Mouse (Mus musculus) neural tube, embryonic 14.5 days (tissue): ENCODE results near the gene Hoxb8. TPM values are rescaled to one million over a fixed set of nuclear protein-coding genes. Genes with fewer than 3 reads are reported as not detected.
A peak's percentile ranks its signal among the peaks of the same experiment; 100 is the strongest.

Source experiments
- ATAC-seq: fragments of 200-750 bp; cut with Nextera tagmentation; 2 replicates; pipeline ENCODE4 v1.8.0; 2017; ENCODE audit warnings: low read depth, mild to moderate bottlenecking, moderate TSS enrichment, moderate library complexity
- H3K27ac ChIP-seq: fragments of 300-500 bp; sonication (generic); 2 replicates; pipeline ENCODE4 v1.5.1; 2014; ENCODE audit warnings: low read depth, mild to moderate bottlenecking, control low read depth, low read length, moderate library complexity, mixed read lengths
- H3K27me3 ChIP-seq: fragments of 300-500 bp; sonication (generic); 2 replicates; pipeline ENCODE4 v1.6.1; 2014; ENCODE audit warnings: low read length; ENCODE audit not compliant: control insufficient read depth, insufficient read depth
- H3K36me3 ChIP-seq: fragments of 300-500 bp; sonication (generic); 2 replicates; pipeline ENCODE4 v1.6.1; 2014; ENCODE audit warnings: low read length, mixed read lengths; ENCODE audit not compliant: control insufficient read depth, insufficient read depth
- H3K4me1 ChIP-seq: fragments of 300-500 bp; sonication (generic); 2 replicates; pipeline ENCODE4 v1.6.1; 2014; ENCODE audit warnings: low read length; ENCODE audit not compliant: control insufficient read depth, insufficient read depth
- H3K4me2 ChIP-seq: fragments of 300-500 bp; sonication (generic); 2 replicates; pipeline ENCODE4 v1.6.1; 2014; ENCODE audit warnings: mild to moderate bottlenecking, low read depth, low read length, control low read depth
- H3K4me3 ChIP-seq: fragments of 300-500 bp; sonication (generic); 2 replicates; pipeline ENCODE4 v1.5.1; 2014; ENCODE audit warnings: low read depth, low read length, control low read depth, mixed read lengths
- H3K9ac ChIP-seq: fragments of 300-500 bp; sonication (generic); replicated peaks from 2 replicates; pipeline ENCODE4 v1.6.1; 2014; ENCODE audit warnings: low read depth, mild to moderate bottlenecking, control low read depth, low read length, mixed read lengths
- H3K9me3 ChIP-seq: fragments of 300-500 bp; sonication (generic); 2 replicates; pipeline ENCODE4 v1.6.1; 2016; ENCODE audit warnings: low read length; ENCODE audit not compliant: control insufficient read depth
- WGBS: fragments of 180-500 bp; shearing (Covaris S2); extraction: QIAGEN DNeasy Blood & Tissue Kit; methylation state at CpG from one replicate; pipeline ENCODE4 v1.1.7; 2014; 5-methylcytosine and 5-hydroxymethylcytosine counted together
- polyA plus RNA-seq: library from polyadenylated mRNA; unstranded; fragments of >200 nt; fragmentation: Nextera tagmentation; extraction: Ambion mirVana; gene quantifications from 2 replicates; pipeline ENCODE4 v1.2.1, GENCODE M21; 2014

Gene Hoxb8
- polyA plus RNA-seq, 1 experiment from 2014 or later = 120 TPM

DNA sequence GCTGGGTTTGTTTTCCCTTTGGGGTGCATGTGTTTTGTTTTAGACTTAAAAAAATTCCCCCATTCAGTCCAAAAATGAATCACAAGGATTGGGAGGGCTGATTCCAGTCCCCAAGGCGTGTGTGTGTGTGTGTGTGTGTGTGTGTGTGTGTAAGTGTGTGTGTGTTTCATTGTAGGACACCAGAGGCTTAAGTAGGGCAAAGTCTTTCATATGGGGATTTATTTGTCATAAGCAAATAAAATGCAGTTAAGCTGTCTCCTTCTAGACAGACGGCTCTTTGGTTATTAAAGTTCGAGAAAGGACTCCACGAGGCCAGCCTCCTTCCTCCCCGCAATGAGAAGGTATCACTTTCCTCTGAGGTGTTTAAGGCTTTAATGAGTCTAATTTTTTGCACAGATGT is 40.1 kb downstream of the Hoxb8 start:
- H3K4me1 ChIP-seq = peaks cover 61% of the 10 kb centered on the region
- H3K27me3 ChIP-seq = no peaks in the 10 kb centered on the region
- ATAC-seq = no peak
- peak overlapping the region; percentile 95 for H3K4me3 ChIP-seq
- peak overlapping the region; percentile 100 for H3K9ac ChIP-seq
- 10% methylated on average over 5 of the region's 5 CpGs for WGBS
- H3K4me2 ChIP-seq = peak overlapping the region; percentile 100
- no peaks in the 10 kb centered on the region for H3K9me3 ChIP-seq
- H3K27ac ChIP-seq = peak overlapping the region; percentile 100
- H3K36me3 ChIP-seq = peaks cover 6% of the 10 kb centered on the region

DNA sequence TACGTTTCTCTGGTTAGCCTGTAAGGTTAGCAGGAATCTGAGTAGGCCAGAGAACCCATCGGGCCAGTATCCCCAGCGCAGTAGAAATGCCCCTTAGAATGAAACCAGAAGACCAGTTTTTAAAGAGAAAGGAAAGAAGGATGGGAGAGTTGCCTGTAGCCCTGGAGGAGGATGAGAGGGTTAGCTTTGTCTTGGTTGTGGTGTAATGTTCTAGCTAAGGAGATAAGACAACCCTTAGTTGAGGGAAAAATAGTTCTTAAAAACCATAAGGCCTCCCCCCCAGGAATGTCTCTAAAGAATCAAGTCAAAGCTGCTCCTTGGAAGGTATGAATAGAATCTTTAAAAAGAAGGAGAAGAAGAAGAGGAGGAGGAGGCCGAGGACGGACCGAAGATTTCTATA is 41.0 kb downstream of the Hoxb8 start:
- Histone ChIP-seq H3K4me3 (peak overlapping the region; percentile 95), H3K4me1 (peaks cover 62% of the 10 kb centered on the region), H3K9ac (peak overlapping the region; percentile 100), H3K36me3 (peaks cover 6% of the 10 kb centered on the region), H3K4me2 (peak overlapping the region; percentile 100), H3K27me3 (no peaks in the 10 kb centered on the region), H3K9me3 (no peaks in the 10 kb centered on the region), H3K27ac (peak overlapping the region; percentile 100)
- 8% methylated on average over 6 of the region's 6 CpGs for WGBS
- no peak for ATAC-seq

DNA sequence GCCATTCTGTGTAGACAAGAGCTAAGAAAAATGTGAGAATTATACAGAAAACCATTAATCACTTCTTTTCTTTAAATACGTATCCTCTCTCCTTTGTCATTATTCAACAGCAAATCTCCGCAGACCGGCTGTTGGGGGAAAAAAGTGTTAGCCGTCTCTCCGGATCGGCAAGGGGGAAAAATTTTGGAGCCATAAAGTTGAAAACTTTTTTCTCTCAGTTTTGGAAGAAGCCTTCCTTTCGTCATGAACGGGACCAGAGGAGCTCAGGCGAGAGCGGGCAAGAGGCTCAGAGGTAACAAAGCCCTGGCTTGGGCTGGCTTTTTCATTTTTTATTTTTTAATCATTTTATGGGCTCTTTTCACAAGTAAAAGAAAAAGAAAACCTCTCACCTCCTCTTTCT is 41.4 kb downstream of the Hoxb8 start, which contains the start of gene Hoxb3:
Gene Hoxb3, plus strand, starts transcription at position 173 of the 400 bp plus-strand sequence.
- H3K4me2 ChIP-seq = peak within 1 kb of the TSS; percentile 100
- H3K9ac ChIP-seq = peak within 1 kb of the TSS; percentile 100
- 11% methylated on average over 10 of the region's 10 CpGs for WGBS
- peak within 1 kb of the TSS; percentile 100 for H3K27ac ChIP-seq
- H3K27me3 ChIP-seq = no peaks in the 10 kb centered on the region
- peaks cover 6% of the 10 kb centered on the region for H3K36me3 ChIP-seq
- H3K9me3 ChIP-seq = no peaks in the 10 kb centered on the region
- peaks cover 64% of the 10 kb centered on the region for H3K4me1 ChIP-seq
- ATAC-seq = no peak
- H3K4me3 ChIP-seq = peak within 1 kb of the TSS; percentile 95

DNA sequence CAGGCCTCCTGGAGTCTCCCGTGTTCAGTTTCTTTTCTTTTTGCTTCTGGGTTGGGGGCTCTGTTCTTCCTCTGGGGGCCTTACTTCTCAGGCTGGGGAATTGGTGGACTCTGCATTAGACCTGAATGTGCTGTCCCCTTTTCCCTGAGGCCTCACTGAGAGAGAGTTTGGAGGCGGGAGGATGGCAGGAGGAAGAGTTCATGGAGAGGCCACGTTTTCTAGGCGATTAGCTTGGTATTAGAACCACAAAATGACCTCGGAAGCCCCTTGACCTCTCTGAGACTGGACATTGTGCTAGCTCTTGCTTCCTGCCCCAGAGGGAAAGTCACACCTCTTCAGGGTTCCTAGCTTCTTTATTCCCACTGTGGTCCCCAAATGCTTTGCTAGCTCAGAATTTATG is 42.4 kb downstream of the Hoxb8 start:
- WGBS = under 1% methylated on average over 5 of the region's 5 CpGs
- Histone ChIP-seq H3K36me3 (peaks cover 6% of the 10 kb centered on the region), H3K9ac (peak overlapping the region; percentile 100), H3K27me3 (no peaks in the 10 kb centered on the region), H3K4me2 (peak overlapping the region; percentile 100), H3K4me3 (peak overlapping the region; percentile 95), H3K27ac (peak overlapping the region; percentile 100), H3K4me1 (peaks cover 69% of the 10 kb centered on the region), H3K9me3 (no peaks in the 10 kb centered on the region)
- no peak for ATAC-seq

DNA sequence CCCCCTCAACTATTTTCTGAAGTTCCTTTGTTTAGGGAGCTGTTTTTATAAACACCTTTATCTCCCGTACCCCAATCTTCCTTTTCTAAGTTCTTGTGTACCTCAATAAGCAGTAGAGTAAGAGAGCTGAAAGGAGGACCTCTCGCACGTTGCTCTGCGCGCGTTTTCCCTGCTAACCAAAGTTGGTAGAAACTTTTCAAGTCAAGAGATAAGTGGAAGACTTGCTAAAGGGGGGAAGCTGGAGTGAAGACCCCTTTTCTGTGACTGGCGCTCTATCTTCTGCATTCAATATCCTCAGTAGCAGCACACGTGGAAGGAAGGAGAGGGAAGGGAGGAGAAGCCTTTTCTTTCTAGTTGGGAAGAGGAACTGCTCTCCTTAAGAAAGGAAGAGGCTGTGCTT is 43.3 kb downstream of the Hoxb8 start:
- H3K27me3 ChIP-seq = no peaks in the 10 kb centered on the region
- peaks cover 6% of the 10 kb centered on the region for H3K36me3 ChIP-seq
- peak overlapping the region; percentile 100 for H3K9ac ChIP-seq
- ATAC-seq = no peak
- no peaks in the 10 kb centered on the region for H3K9me3 ChIP-seq
- H3K27ac ChIP-seq = peak overlapping the region; percentile 100
- peaks cover 74% of the 10 kb centered on the region for H3K4me1 ChIP-seq
- H3K4me3 ChIP-seq = peak overlapping the region; percentile 95
- 5% methylated on average over 8 of the region's 8 CpGs for WGBS
- H3K4me2 ChIP-seq = peak overlapping the region; percentile 100

DNA sequence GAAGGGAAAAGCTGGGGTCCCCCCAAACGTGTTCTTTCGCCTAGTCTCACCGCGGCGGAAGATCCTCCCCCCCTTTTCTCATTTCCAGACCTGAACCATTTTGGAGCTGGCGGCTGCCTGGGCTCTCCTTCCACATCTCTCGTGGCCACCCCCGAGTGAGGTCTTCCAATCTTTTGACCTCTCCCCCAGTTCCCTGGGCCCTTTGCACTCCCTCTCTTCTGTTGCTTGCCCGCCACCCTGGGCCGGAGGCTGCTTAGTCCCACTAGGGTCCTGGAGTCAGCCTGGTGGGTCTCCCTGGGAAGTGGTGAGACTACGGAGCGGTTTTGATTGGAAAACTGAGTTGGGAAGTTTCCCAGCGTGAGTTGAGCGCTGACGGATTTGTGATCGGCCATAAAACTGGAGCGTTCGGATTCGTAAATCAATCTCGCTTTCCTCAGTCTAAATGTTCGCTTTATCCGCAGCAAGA is 44.1 kb downstream of the Hoxb8 start:
- Histone ChIP-seq H3K27me3 (no peaks in the 10 kb centered on the region), H3K9ac (peak overlapping the region; percentile 100), H3K9me3 (no peaks in the 10 kb centered on the region), H3K27ac (peak overlapping the region; percentile 100), H3K4me2 (peak overlapping the region; percentile 100), H3K4me3 (peak overlapping the region; percentile 95), H3K4me1 (peaks cover 78% of the 10 kb centered on the region), H3K36me3 (peaks cover 2% of the 10 kb centered on the region)
- 3% methylated on average over 22 of the region's 22 CpGs for WGBS
- no peak for ATAC-seq

DNA sequence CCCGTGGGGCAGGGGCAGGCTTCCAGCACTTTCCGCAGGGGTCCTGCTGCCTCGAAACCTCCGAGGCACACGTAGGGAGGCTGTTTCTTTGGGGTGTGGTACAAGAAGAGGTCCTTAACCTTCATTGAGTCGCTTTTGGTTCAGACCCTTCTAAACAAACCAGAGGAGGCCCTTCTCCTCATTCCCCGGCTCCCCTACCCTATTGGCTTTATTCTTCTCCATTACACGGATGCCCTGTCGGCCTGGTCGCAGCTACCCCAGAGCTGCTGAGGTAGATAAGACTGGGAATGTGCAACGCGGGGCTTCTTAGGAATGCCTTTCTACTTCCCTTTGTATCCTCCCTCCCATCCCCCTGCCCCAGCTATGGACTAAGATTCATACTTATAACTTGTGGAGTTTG is 45.0 kb downstream of the Hoxb8 start:
- Histone ChIP-seq H3K4me1 (peaks cover 76% of the 10 kb centered on the region), H3K27me3 (no peaks in the 10 kb centered on the region), H3K4me3 (peak overlapping the region; percentile 95), H3K27ac (peak overlapping the region; percentile 100), H3K4me2 (peak overlapping the region; percentile 100), H3K9ac (peak overlapping the region; percentile 100), H3K36me3 (no peaks in the 10 kb centered on the region; the same call in 1 of the 2 replicates), H3K9me3 (no peaks in the 10 kb centered on the region)
- WGBS = 5% methylated on average over 12 of the region's 12 CpGs
- no peak for ATAC-seq

DNA sequence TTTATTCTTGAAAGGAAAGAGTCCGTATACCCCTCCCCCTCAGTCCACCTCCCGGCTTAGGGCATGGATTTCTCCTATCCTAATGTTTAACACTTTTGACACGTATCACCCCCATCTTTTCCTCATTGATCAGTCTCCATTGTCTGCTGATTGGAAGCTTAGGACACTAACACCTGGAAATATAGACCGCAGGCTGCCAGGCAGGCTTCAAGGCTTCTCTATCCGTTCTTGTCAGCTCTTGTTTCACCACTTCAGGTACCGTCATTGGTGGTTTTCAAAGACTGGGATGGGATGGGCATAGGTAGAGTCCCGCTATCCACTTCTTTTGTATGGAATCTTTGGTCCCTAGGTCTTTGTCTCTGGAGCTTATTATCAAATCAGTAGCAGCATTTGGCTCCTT is 45.4 kb downstream of the Hoxb8 start:
- no peaks in the 10 kb centered on the region; the same call in 1 of the 2 replicates for H3K36me3 ChIP-seq
- H3K27ac ChIP-seq = peak overlapping the region; percentile 100
- peak overlapping the region; percentile 95 for H3K4me3 ChIP-seq
- H3K9me3 ChIP-seq = no peaks in the 10 kb centered on the region
- no peaks in the 10 kb centered on the region for H3K27me3 ChIP-seq
- peak overlapping the region; percentile 100 for H3K4me2 ChIP-seq
- 9% methylated on average over 7 of the region's 7 CpGs for WGBS
- H3K4me1 ChIP-seq = peaks cover 76% of the 10 kb centered on the region
- ATAC-seq = no peak
- peak overlapping the region; percentile 100 for H3K9ac ChIP-seq

DNA sequence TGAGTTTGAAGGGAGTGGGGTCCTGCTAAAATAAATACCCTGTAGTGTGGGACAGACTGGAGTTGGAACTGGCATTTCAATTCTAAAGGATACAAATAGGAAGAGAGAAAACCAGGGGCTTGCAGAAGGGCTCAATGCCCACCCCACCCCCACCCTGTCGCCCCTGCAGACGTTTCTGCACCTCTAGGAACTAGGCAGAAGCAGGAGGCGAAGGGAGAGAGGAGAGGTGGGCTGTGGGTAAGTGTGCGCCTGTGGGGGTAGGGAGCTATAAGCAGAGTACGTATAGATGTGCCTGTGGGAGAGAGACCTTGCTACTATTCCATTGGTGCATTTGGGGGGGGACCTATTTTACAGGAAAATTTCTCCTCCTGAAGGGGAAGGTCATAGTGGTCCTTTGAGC is 46.0 kb downstream of the Hoxb8 start:
- Histone ChIP-seq H3K4me1 (peaks cover 73% of the 10 kb centered on the region), H3K9ac (peak overlapping the region; percentile 100), H3K27me3 (no peaks in the 10 kb centered on the region), H3K27ac (peak overlapping the region; percentile 100), H3K36me3 (peaks cover 2% of the 10 kb centered on the region; the same call in 1 of the 2 replicates), H3K4me3 (peak overlapping the region; percentile 95), H3K4me2 (peak overlapping the region; percentile 100), H3K9me3 (no peaks in the 10 kb centered on the region)
- ATAC-seq = peak; percentile 62
- WGBS = 8% methylated on average over 5 of the region's 5 CpGs
